Mouse (Mus musculus): ENCODE results near the gene Tmem262.

GRCm38 (mm10) chr19:6117986-6118676, 38.3 kb downstream of the Tmem262 start, which contains the start of gene Sac3d1:
- TF ChIP-seq CTCF (IDR thresholded peaks at IDR 0.05; ENCODE audit: borderline replicate concordance, insufficient read depth, low read depth, low read length) (no peak), POLR2A (IDR thresholded peaks at IDR 0.05; ENCODE audit: borderline replicate concordance, insufficient read depth, low read length) (peak; percentile 40)

All from cerebellum, adult 2 months (tissue).